Mouse (Mus musculus) heart, embryonic 16.5 days (tissue): ENCODE measurements at regions not wholly inside any gene's neighbourhood (a gene's known extent, or its start where the extent isn't known, plus 50 kb on each side); places are given as distances from the start of the nearest gene placed in this dataset.

ENCODE experiments used
- ATAC-seq: fragments of 200-750 bp; cut with Nextera tagmentation; replicated peaks from 2 replicates; pipeline ENCODE4 v1.8.0; 2017; ENCODE audit warnings: moderate number of reproducible peaks; ENCODE audit not compliant: insufficient read depth, low FRiP score; ENCODE audit errors: extremely low read depth
- H3K27ac ChIP-seq: fragments of 300-500 bp; sonication (generic); 2 replicates; pipeline ENCODE4 v1.5.1; 2014; ENCODE audit warnings: mild to moderate bottlenecking, low read length, control low read depth, moderate library complexity
- H3K27me3 ChIP-seq: fragments of 300-500 bp; sonication (generic); 2 replicates; pipeline ENCODE4 v1.6.1; 2014; ENCODE audit warnings: low read length, mixed read lengths; ENCODE audit not compliant: control insufficient read depth, insufficient read depth
- H3K36me3 ChIP-seq: fragments of 300-500 bp; sonication (generic); 2 replicates; pipeline ENCODE4 v1.6.1; 2014; ENCODE audit not compliant: control insufficient read depth, insufficient read depth
- H3K4me1 ChIP-seq: fragments of 300-500 bp; sonication (generic); 2 replicates; pipeline ENCODE4 v1.6.1; 2014; ENCODE audit warnings: low read length, mixed read lengths; ENCODE audit not compliant: control insufficient read depth, insufficient read depth
- H3K4me2 ChIP-seq: fragments of 300-500 bp; sonication (generic); 2 replicates; pipeline ENCODE4 v1.6.1; 2014; ENCODE audit warnings: low read depth, mild to moderate bottlenecking, control low read depth, low read length
- H3K4me3 ChIP-seq: fragments of 300-500 bp; sonication (generic); 2 replicates; pipeline ENCODE4 v1.5.1; 2014; ENCODE audit warnings: mild to moderate bottlenecking, control low read depth, low read length
- H3K9ac ChIP-seq: fragments of 300-500 bp; sonication (generic); 2 replicates; pipeline ENCODE4 v1.6.1; 2014; ENCODE audit warnings: low read length, control low read depth
- H3K9me3 ChIP-seq: fragments of 300-500 bp; sonication (generic); replicated peaks from 2 replicates; pipeline ENCODE4 v1.6.1; 2016; ENCODE audit warnings: low read length; ENCODE audit not compliant: control insufficient read depth
- WGBS: fragments of 180-500 bp; shearing (Covaris S2); extraction: QIAGEN DNeasy Blood & Tissue Kit; methylation state at CpG from one replicate; pipeline ENCODE4 v1.1.7; 2014; 5-methylcytosine and 5-hydroxymethylcytosine counted together

GRCm38 (mm10) chr1:102628061-102628460, 2140.3 kb upstream of the Cdh20 start:
- Histone ChIP-seq H3K36me3 (no peaks in the 10 kb centered on the region), H3K4me3 (no peak overlapping the region), H3K9me3 (no peaks in the 10 kb centered on the region), H3K9ac (no peak overlapping the region), H3K27me3 (no peaks in the 10 kb centered on the region), H3K4me2 (no peak overlapping the region), H3K4me1 (no peaks in the 10 kb centered on the region), H3K27ac (no peak overlapping the region)
- peak; percentile 100 for ATAC-seq
- 73% methylated on average over 7 of the region's 7 CpGs for WGBS

DNA sequence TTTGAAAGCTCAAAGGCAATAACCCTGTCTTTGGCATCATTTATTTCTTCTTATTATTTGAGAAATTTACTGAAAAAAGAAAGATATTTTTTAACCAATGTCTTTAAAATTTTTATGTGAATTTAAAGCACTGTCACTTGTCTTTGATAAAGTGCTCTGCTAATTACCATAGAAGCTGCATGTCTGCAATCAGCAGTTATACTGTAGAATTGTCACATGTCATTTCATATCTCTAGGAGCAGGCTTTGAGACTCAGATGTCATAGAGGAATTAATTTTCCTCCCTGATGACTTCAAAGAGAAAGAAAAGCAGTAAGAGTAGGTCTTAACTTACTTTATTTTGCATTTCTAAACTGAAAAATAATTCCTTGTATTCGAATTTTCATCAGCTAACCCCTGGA, 2123.9 kb upstream of the Cdh20 start:
- Histone ChIP-seq H3K4me1 (no peaks in the 10 kb centered on the region), H3K4me2 (no peak overlapping the region), H3K9me3 (no peaks in the 10 kb centered on the region), H3K9ac (no peak overlapping the region), H3K4me3 (no peak overlapping the region), H3K36me3 (no peaks in the 10 kb centered on the region), H3K27me3 (no peaks in the 10 kb centered on the region), H3K27ac (no peak overlapping the region)
- ATAC-seq, result no peak
- WGBS, result 42% methylated on average over 1 of the region's 1 CpGs

DNA sequence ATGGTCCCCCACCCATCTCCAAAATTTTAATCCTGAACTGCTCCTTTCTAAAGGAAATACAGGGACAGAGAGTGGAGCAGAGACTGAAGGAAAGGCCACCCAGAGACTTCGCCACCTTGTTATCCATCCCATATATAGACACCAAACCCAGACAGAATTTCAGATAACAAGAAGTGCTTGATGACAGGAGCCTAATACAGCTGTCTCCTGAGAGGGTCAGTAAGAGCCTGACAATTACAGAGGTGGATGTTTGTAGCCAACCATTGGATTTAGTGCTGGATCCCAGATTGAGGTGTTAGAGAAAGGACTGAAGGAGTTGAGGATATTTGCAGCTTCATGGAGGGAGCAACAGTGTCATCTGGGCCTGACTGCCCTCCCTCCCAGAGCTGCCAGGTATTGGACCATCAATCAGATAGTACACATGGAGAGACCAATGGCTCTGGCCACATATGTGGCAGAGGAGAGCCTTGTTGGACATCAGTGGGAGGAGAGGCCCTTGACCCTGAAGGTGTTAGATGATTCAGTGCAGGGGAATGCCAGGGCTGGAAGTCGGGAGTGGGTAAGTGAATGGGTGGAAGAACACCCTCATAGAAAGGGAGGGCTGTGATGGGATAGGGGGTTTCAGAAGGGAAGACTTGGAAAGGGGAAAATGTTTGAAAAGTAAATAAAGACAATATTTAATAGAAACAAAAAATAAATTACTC, 2080.8 kb upstream of the Cdh20 start:
- no peak overlapping the region for H3K4me2 ChIP-seq
- H3K9me3 ChIP-seq, result no peaks in the 10 kb centered on the region
- H3K9ac ChIP-seq, result no peak overlapping the region
- H3K27ac ChIP-seq, result no peak overlapping the region
- 36% methylated on average over 2 of the region's 2 CpGs for WGBS
- H3K36me3 ChIP-seq, result no peaks in the 10 kb centered on the region
- no peaks in the 10 kb centered on the region for H3K4me1 ChIP-seq
- H3K4me3 ChIP-seq, result no peak overlapping the region
- H3K27me3 ChIP-seq, result no peaks in the 10 kb centered on the region
- peak; percentile 41 for ATAC-seq

DNA sequence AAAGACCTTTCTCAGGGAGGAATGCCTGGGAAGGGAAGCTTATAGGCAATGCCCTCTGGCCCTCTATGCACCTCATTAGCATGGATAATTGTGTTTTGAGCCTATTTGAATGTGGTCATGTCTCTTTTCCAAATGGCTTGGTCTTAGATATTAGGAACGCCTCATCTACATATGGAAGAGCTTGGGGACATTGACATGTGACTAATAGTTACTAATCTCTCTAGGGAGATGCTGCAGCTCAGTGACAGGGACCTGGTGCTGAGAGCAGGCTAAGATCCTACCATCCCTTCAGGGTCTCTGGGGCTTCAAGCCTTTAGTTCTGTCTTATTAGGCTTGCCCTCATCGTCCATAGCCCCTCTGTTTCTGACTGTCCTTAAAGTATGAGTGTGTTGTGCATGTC, 2051.9 kb upstream of the Cdh20 start:
- Histone ChIP-seq H3K4me2 (no peak overlapping the region), H3K27me3 (no peaks in the 10 kb centered on the region), H3K9ac (no peak overlapping the region), H3K4me1 (no peaks in the 10 kb centered on the region), H3K36me3 (no peaks in the 10 kb centered on the region), H3K9me3 (no peaks in the 10 kb centered on the region), H3K27ac (no peak overlapping the region), H3K4me3 (no peak overlapping the region)
- ATAC-seq, result no peak
- 73% methylated on average over 2 of the region's 2 CpGs for WGBS

DNA sequence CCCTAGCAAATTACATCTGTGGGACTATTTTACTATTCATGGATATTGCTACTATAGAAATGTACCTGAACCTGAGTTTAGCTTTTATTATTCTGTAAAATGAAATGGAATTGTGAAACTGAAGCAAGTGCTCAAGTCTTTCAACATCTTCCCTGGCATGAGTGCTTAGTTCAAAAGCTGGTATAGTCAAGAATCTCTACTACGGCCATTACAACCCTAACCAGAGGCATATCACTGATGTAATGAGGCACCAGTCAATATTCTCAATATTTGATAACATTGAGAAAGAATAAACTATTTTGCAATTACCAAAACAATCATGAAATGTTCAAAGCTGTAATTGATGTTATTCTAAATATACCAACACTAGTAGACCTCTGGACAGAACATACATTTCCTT, 2034.3 kb upstream of the Cdh20 start:
- WGBS, result 91% methylated on average over 1 of the region's 1 CpGs
- no peak for ATAC-seq
- Histone ChIP-seq H3K4me1 (no peaks in the 10 kb centered on the region), H3K36me3 (no peaks in the 10 kb centered on the region), H3K4me3 (no peak overlapping the region), H3K27ac (no peak overlapping the region), H3K9me3 (no peaks in the 10 kb centered on the region), H3K9ac (no peak overlapping the region), H3K4me2 (no peak overlapping the region), H3K27me3 (no peaks in the 10 kb centered on the region)

DNA sequence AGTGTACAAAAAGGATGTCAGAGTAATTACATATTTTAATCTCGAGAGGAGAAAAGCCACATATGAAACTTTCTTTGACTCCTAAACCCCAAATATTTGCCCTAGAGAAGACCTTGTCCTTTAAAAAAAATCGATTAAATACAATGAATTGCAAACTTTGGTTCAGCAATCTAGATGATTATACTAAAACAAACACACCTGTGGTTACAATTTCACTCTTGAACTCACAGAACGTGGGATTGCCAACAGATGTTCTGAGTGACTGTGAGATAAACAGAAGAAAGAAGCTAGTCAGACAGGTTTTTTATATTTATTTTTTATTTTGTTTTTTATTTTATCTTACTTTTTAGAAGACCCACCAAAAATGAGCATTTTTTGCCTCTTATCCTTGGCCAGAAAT, 2032.9 kb upstream of the Cdh20 start:
- H3K4me1 ChIP-seq, result no peaks in the 10 kb centered on the region
- WGBS, result 57% methylated on average over 3 of the region's 3 CpGs
- no peak overlapping the region for H3K9ac ChIP-seq
- no peaks in the 10 kb centered on the region for H3K9me3 ChIP-seq
- no peak overlapping the region for H3K4me3 ChIP-seq
- no peaks in the 10 kb centered on the region for H3K36me3 ChIP-seq
- no peak for ATAC-seq
- H3K27me3 ChIP-seq, result no peaks in the 10 kb centered on the region
- H3K4me2 ChIP-seq, result no peak overlapping the region
- H3K27ac ChIP-seq, result no peak overlapping the region

DNA sequence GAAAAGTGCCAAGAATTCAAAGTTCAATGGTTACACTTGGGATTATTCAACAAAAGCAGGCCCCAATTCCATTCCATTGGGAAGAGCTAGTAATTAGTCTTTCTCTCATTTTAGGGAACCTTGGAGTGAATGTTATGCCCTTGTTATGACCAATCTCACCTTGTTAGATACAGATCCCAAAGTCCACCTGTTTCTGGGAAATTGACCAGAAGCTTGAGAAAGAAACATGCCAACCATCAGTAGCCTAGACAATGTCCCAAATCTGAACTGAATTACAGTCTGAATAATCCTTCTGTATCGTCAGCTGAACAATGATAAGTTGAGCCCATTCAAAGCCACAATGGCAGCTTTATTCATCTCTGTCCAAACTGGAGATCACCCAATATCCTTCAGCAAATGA, 2010.4 kb upstream of the Cdh20 start:
- H3K27ac ChIP-seq, result no peak overlapping the region
- WGBS, result 72% methylated on average over 1 of the region's 1 CpGs
- H3K9me3 ChIP-seq, result no peaks in the 10 kb centered on the region
- no peak overlapping the region for H3K4me3 ChIP-seq
- no peaks in the 10 kb centered on the region for H3K4me1 ChIP-seq
- ATAC-seq, result no peak
- no peaks in the 10 kb centered on the region for H3K36me3 ChIP-seq
- H3K27me3 ChIP-seq, result no peaks in the 10 kb centered on the region
- no peak overlapping the region for H3K9ac ChIP-seq
- H3K4me2 ChIP-seq, result no peak overlapping the region
